Mouse (Mus musculus) left cerebral cortex, adult 2 months (tissue): ENCODE data around the gene Rgs7. TPM values are rescaled to one million over a fixed set of nuclear protein-coding genes. Genes with fewer than 3 reads are reported as not detected.

Source experiments
- DNase-seq, 2 experiments: peaks; one replicate each; pipeline ENCODE4 v3.0.0; 2021 to 2022; ENCODE audit warnings: low spot score in 2 of 2, mixed read lengths in 1 of 2; ENCODE audit errors: extremely low spot score in 1 of 2
- H3K27ac ChIP-seq: fragments of 200-600 bp; 2 replicates; pipeline ENCODE4 v1.8.1; 2022
- H3K4me3 ChIP-seq: fragments of 200-600 bp; 2 replicates; pipeline ENCODE4 v1.8.1; 2022
- CTCF ChIP-seq: fragments of 200-600 bp; IDR thresholded peaks from 2 replicates; pipeline ENCODE4 v1.8.1; 2022; ENCODE audit warnings: antibody characterized with exemption, mild to moderate bottlenecking, moderate library complexity
- intact Hi-C: fragments of 180-260 bp; cut with DNase I; formaldehyde crosslinking; loops from one replicate; pipeline ENCODE4 v1.15.1; 2025
- total RNA-seq, 2 experiments: library from RNA; stranded (reverse); gene quantifications; 2 replicates each; pipeline ENCODE4 v1.2.3; 2021

The Rgs7 gene
- total RNA-seq, 2 experiments from 2014 or later: 114 to 120 TPM

GRCm38 (mm10) chr1:175198881-175199280 is 293.4 kb downstream of the Rgs7 start:
- intact Hi-C loops: no loop called here
- H3K4me3 ChIP-seq: no peak overlapping the region
- no peak overlapping the region for H3K27ac ChIP-seq
- no peak for TF ChIP-seq CTCF
- no peak for DNase-seq

GRCm38 (mm10) chr1:175195806-175196205 is 296.5 kb downstream of the Rgs7 start:
- no peak overlapping the region for H3K27ac ChIP-seq

GRCm38 (mm10) chr1:175188186-175188585 is 304.1 kb downstream of the Rgs7 start:
- Histone ChIP-seq H3K27ac (no peak overlapping the region), H3K4me3 (no peak overlapping the region)
- intact Hi-C loops: no loop called here
- no peak for TF ChIP-seq CTCF
- no peak for DNase-seq

More at GRCm38 (mm10) chr1:175195806-175196205, 296.5 kb downstream of the Rgs7 start:
- H3K4me3 ChIP-seq: no peak overlapping the region
- TF ChIP-seq CTCF: no peak
- intact Hi-C loops: no loop called here
- no peak for DNase-seq

- no peak for DNase-seq
- no peak for TF ChIP-seq CTCF
- intact Hi-C loops: loop anchor here (2.0 kb wide), 2 partner anchors 42 to 114 kb away; no protein-coding TSS in a partner anchor
- Histone ChIP-seq H3K4me3 (no peak overlapping the region), H3K27ac (peak overlapping the region; percentile 34; the same call in 1 of the 2 replicates)
Measured at GRCm38 (mm10) chr1:175185211-175185610, 307.1 kb downstream of the Rgs7 start.

- no peak for TF ChIP-seq CTCF
- Histone ChIP-seq H3K4me3 (no peak overlapping the region), H3K27ac (peak overlapping the region; percentile 34; the same call in 1 of the 2 replicates)
- intact Hi-C loops: loop anchor here (2.0 kb wide), 2 partner anchors 42 to 114 kb away; no protein-coding TSS in a partner anchor
- no peak for DNase-seq
Measured at GRCm38 (mm10) chr1:175184736-175185135, 307.6 kb downstream of the Rgs7 start.

GRCm38 (mm10) chr1:175178733-175179132 is 313.6 kb downstream of the Rgs7 start:
- no peak for DNase-seq
- intact Hi-C loops: no loop called here
- no peak for TF ChIP-seq CTCF
- no peak overlapping the region for H3K4me3 ChIP-seq
- no peak overlapping the region for H3K27ac ChIP-seq

GRCm38 (mm10) chr1:175174918-175175675 is 317.2 kb downstream of the Rgs7 start:
- Histone ChIP-seq H3K4me3 (no peak overlapping the region), H3K27ac (no peak overlapping the region)
- intact Hi-C loops: no loop called here
- no peak for TF ChIP-seq CTCF
- DNase-seq: no peak

- no peak for DNase-seq
- intact Hi-C loops: no loop called here
- Histone ChIP-seq H3K4me3 (no peak overlapping the region), H3K27ac (no peak overlapping the region)
- no peak for TF ChIP-seq CTCF
Measured at GRCm38 (mm10) chr1:175155469-175155868, 336.8 kb downstream of the Rgs7 start.

GRCm38 (mm10) chr1:175143051-175143450 is 349.2 kb downstream of the Rgs7 start:
- TF ChIP-seq CTCF: no peak
- H3K4me3 ChIP-seq: no peak overlapping the region
- peak overlapping the region; percentile 78 for H3K27ac ChIP-seq
- intact Hi-C loops: loop anchor here (2.0 to 10.0 kb wide), 2 partner anchors 42 to 152 kb away; no protein-coding TSS in a partner anchor
- DNase-seq: no peak

- no peak overlapping the region for H3K4me3 ChIP-seq
- intact Hi-C loops: no loop called here
- peak overlapping the region; percentile 33; the same call in 1 of the 2 replicates for H3K27ac ChIP-seq
- TF ChIP-seq CTCF: no peak
- no peak for DNase-seq
Measured at GRCm38 (mm10) chr1:175128525-175128924, 363.8 kb downstream of the Rgs7 start.

GRCm38 (mm10) chr1:175124416-175124815 is 367.9 kb downstream of the Rgs7 start:
- DNase-seq: no peak
- no peak overlapping the region for H3K4me3 ChIP-seq
- intact Hi-C loops: no loop called here
- H3K27ac ChIP-seq: no peak overlapping the region
- no peak for TF ChIP-seq CTCF

- Histone ChIP-seq H3K27ac (no peak overlapping the region), H3K4me3 (no peak overlapping the region)
- intact Hi-C loops: no loop called here
- no peak for DNase-seq
- peak; percentile 45 for TF ChIP-seq CTCF
Measured at GRCm38 (mm10) chr1:175118904-175119555, 373.3 kb downstream of the Rgs7 start.
